Mouse (Mus musculus) heart, adult 11 months (tissue): Measurements from ENCODE around the gene Smok2a.
"Not testable (repeated sequence)": the region's sequence is repeated elsewhere in the genome, so short reads cannot be mapped to it uniquely, and the experiment has no call there.

Source experiments
- DNase-seq: peaks from one replicate; pipeline ENCODE4 v3.0.0; 2022

The Smok2a gene

DNA sequence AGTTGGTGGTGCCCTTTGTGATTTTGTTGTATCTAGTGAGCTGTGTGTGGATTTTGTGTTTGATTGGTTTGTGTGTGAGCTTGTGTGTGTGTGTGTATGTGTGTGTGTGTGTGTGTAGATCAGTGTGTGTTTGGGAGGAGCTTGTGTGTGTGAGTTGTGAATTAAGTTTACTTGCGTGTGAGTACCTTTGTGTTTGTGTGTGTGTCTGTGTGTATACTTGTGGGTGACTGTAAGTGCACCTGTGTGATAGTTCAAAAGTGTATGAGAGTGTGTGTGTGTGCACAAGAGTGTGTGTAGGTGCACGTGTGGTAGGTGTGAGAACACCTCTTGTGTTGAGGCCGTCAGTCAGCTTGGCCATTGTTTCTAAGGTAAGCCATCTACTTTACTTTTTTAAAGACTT, at the start of gene Smok2a:
TSS of gene Smok2a (plus strand) at position 301 of the 400 bp plus-strand sequence.
- no peak for DNase-seq

- peak; percentile 27 for DNase-seq
These were observed 47.4 kb upstream of the Smok2a start for GRCm38 (mm10) chr17:13173578-13173977.

DNA sequence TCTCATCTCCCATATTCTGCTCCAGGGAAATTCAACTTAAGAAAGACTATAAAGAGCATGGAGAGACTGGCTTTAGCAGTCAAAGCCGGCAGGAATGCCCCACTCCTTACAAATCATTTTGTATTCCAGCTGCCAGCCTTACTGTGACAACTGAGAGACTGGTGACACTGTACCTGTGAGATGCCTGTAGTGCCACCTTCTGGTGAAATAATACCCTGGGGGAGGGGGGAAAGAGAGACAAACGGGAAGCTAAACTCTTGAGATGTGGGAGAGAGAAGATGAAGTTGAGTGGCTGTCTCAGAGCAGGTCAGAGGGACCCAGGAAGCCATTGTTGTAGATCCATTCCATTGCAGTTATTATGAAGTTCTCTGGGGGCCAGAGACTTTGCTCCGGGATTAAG, 47.0 kb upstream of the Smok2a start:
- peak; percentile 79 for DNase-seq

DNA sequence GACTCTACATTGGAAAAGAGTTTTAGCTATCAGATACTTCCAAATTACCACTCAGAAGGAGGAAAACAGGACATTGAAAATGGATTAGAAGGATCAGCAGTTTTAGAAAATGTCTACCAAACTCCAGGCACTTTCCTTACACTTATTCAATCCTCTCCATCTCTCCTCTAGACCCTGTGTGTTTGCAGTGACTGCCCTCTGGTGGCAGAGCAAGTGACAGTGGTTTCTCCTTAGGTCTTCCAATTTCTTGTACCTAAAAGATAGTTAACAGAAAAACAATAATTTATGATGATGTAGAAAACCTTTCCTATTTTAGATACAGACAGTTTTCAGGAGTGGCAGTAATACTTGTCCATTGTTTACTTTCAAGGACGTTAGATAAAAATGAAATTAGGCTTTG, 45.4 kb upstream of the Smok2a start:
- DNase-seq = not testable (repeated sequence)

GRCm38 (mm10) chr17:13177796-13178195, 43.2 kb upstream of the Smok2a start:
- peak; percentile 89 for DNase-seq

DNA sequence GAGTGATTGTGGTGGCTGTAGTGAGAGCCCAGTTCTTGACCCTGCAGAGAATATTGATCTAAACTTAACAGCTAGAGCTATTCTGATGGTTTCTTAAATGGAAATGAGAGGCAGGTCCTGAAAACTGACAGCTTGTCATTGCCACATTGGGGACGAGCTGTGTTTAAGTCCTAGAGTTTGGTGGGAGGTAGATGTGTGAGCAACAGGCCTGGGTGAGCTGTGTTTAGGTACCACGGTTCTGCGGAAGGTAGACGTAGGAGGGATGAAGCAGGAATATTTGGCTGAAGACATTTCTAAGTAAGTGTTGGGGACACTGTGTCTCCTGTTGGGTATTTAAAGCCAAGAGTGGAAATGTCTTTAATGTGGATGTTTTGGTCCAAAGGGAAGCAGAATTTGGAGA, 42.0 kb upstream of the Smok2a start:
- DNase-seq = peak; percentile 83

DNA sequence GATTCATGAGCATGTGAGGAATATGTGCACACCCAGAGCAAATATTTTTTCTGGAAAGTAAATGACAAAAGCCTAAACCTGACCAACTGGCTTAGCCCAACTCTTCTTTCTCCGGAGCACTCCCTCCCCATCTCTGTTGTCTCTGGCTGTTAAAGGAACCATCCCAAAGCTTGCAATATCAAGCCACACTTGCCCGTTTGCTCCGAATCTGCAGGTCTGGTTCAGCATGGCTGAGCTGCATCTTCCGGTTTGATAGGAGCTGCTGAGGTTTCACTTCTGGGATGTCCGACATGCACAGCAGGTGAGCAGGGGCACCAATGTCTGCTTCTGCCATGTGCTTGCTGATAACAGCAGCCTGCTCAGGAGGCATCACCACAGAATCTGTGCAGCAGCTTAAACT, 40.5 kb upstream of the Smok2a start:
- DNase-seq = peak; percentile 84

DNA sequence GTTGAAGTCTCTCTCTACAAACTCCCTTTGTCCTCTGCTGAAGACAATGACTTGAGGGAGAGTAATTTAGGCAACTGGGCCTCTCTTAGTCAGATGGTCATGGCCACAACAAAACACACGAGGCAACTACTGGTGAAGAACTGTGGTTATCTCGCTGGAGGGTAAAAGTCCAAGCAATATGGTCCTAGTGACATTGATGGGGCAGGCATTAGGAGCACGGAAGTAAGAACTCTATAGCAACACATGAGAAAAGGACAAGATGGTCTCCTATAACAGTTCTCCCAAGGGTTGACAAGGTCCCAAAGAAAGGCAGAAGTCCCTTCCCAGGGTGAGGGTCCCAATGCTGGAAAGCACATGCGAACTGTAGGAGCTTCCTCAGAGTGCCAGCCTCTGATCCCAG, 38.3 kb upstream of the Smok2a start:
- DNase-seq = not testable (repeated sequence)

DNA sequence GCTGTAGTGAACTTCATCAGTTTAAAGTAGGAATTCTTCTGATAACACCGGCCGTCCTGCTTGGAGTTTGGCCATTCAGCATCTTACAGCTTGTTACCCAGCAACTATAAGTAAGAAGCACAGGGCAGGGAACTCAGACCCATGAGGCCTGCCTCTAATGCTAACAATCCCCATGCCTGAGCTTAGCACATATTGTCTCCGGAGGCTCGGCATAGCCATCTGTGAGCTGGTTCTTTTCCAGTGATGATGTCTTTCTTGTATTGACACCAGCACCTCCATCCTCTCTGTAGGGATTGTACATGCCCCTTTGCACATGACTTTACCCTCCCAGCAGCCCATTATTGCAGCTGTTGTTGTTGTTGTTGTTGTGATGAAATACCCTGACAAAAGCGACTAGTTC, 36.5 kb upstream of the Smok2a start:
- DNase-seq = peak; percentile 83

GRCm38 (mm10) chr17:13186541-13186940, 34.4 kb upstream of the Smok2a start:
- DNase-seq = peak; percentile 86

GRCm38 (mm10) chr17:13187621-13188020, 33.4 kb upstream of the Smok2a start:
- DNase-seq = peak; percentile 88

- peak; percentile 22 for DNase-seq
These were observed 32.1 kb upstream of the Smok2a start for GRCm38 (mm10) chr17:13188846-13189245.

DNA sequence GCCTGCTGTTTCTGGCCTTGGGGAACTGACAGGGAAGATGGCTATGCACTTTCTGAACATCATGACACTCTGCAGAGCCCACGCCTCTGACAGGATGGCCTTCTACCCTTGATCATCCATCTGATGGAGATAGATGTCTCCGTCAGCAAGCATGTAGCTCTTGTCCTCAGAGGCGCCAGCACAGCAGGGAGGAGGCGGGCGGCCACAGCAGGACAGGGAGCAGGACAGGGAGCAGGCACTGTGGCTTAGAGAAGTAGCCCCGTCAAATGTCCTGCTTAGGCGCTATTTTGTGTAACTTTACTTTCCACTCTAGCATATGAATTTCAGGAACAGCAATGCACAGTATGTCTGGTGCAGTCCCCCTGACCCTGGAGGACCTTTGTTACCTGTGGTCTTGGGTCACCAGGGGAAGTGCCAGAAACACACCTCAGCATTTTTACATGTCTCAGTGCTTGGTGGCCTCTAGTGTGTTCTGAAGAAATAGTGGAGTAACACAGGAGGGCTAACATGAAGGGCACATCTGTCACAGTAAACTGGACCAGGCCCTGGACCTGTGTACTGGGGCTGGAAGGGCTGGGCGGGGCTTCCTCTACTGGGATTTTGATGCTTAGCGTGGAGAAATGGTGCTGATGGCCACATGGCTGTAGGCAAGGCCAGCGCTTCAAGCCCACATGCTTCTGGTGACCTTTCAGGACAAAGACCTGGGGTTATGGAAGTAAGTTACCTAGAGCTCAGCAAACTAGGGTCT, 30.0 kb upstream of the Smok2a start:
- DNase-seq = peak; percentile 82

- peak; percentile 91 for DNase-seq
These were observed 24.5 kb upstream of the Smok2a start for GRCm38 (mm10) chr17:13196486-13196885.

DNA sequence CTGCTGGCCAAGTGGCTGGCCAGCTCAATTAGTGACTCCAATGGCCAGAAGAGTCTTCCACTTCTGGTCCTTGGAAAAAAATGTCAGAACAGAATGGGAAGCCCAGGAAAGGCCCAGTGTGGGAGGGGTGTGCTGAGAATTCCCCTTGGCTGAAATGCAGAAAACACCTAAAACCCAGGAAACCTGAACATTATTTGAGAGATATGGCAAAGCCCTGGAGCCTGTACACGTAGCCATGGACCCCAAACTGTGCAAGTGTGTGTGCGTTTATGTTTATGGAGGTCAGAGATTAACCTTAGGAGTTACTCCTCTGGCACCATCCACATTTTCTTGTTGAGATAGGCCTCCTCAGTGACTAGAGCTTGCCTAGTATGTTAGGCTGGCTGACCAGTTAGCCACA, 22.2 kb upstream of the Smok2a start:
- DNase-seq = peak; percentile 83

DNA sequence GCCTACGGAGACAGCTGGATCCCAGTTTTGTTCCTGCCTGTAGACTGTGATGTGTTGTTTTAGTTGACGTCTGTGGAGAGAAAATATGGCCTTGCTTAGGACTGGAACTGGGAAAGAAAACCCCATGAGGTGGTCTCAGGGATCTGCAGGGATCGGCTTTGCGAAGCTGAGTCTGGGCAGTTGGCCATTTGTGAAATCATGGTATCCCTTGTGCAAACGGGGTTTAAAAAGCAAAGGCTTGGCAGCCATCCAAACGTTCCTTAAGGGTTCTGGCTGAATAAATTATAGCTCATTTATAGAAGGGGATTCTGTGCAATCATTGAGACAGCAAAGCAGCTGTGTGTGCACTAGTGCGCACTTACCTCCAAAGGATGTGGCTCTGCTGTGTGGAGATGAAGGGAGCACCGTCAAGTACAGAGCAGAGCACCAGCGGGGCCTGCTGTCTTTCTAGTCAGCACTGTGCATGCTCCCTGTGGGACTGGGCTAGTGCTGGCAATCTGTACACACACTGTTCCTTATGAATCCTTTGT, 21.0 kb upstream of the Smok2a start:
- peak; percentile 85 for DNase-seq

DNA sequence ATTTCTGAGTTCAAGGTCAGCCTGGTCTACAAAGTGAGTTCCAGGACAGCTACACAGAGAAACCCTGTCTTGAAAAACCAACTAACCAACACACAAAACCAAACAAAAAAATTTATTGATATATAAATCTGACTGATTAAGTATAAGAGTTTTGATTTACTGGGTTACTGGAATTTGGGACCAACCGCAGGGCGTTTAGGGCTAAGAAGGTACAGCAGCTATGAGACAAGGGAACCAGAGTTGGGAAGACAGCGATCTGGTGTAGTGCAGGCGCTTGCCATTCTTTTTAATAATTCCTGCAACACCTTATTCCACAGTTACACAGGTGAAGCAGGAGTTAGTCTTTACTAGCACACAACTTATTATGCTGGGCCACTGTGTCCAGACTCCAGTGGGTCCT, 19.4 kb upstream of the Smok2a start:
- DNase-seq = peak; percentile 77

DNA sequence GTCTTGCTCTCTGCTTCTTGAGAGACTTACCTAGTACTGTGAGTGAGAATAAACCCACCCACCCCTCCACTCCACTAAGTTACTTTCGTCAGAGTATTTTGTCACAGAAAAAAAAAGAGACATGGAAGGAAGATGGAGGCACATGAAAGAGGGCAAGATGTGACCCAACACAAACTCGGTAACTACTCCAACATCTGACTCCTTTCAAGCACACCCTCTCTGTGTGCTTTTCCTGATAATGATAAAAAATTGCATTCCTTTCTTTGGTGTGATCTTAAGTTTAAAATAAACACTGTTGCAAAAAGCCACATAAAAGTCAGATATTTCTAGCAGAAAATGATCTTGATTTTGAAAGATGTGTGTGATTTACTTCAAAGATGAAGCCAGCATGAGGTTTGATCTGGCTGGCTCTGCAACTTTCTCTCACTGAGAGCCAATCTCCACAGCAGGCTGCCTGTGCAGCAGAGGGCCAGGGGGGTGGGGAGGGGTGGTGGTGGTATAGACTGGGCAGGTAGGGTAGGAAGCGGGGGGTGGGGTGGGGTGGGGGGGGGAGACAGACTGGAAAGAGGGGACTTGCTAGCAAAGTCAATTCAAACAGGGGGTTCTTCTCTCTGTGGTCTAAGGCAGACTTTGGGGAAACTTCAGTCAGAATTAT, 18.4 kb upstream of the Smok2a start:
- not testable (repeated sequence) for DNase-seq

DNA sequence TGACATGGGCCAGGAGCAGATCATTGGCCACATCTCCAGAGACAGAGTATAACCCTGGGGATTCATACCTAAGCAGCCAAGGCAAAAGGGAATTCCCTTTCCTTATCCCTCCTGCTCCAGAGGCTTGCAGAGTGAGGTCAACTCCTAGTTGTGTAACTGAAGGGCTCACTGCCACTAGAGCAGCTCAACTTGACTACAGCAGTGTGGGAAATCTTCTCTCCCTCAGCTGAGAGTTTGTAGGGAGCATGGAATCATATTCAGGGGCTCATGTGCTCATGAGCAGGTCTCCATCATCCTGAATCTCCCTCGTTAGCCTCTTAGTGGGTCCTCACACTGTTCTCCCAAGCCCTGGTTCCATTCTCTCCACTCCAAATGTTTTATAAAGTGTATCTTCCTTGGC, 15.7 kb upstream of the Smok2a start:
- peak; percentile 90 for DNase-seq

DNA sequence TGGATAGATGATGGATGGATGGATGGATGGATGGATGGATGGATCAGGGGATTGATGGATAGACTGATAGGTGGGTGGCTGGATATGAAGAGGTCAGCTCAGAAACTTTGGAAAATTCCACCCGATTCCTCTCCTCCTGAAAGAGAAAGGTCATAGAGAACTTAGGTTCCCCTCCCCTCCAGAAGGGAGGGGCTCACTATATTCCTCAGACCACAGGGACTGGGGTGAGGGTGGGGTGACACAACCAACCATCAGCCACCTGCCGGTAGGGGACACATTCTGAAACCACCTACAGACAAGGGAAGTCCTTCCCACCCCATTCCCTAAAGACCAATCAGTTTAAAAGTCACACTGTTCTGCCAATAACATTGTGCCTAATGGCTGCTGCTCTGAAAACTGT, 14.5 kb upstream of the Smok2a start:
- DNase-seq = peak; percentile 88

DNA sequence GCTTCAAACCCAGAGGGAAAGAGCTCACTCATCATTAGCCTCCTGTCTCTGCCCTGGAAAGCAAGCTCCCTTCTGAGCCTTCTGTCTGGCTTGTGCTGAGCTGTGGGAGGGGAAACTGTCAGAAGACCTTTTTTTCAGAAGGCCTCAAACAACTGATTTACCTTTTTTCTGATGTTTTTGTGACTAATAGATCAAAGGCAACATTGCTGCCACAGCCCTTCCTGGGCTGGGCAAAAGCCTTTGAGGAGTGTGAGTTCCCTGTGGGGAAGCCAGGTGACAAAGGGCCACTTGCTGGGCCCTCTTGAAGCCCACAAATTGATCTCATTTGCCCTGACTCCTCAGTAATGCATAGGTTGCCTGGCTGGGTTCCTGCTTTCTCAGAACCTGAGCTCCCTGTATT, 12.5 kb upstream of the Smok2a start:
- peak; percentile 88 for DNase-seq

DNA sequence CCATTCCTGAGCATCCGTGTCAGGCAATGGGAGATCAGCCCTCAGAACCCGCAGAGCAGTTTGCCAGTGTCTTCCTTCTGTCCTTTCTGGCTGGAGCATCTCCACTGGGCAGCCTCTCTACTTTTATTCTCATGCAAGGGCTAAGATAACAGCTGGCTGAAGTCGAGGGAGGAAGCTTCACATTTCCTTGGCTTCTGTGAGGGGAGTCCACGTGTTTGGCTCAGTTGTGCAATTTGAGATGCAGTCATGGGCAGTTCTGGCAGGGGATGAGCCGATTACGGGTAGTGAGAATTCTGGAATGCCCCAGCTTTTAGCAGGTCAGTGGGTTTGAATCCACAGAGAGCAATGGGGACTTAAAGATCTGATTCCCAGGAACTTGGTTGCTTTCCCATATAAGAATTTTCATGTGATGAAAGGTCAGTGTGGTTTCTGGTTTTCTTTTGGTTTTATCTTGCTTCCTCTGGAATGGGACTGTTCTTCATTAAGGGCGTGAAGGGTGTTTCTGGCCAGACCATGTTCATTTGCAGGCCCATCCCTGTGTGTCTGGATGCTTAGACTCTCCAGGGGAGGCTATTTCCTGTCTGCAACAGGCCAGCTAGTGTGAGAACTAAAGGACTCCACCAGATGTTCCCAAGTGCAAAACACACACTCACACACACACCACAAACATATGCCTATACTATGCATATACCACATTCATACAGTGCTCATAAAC, 8.7 kb upstream of the Smok2a start:
- DNase-seq = peak; percentile 98

DNA sequence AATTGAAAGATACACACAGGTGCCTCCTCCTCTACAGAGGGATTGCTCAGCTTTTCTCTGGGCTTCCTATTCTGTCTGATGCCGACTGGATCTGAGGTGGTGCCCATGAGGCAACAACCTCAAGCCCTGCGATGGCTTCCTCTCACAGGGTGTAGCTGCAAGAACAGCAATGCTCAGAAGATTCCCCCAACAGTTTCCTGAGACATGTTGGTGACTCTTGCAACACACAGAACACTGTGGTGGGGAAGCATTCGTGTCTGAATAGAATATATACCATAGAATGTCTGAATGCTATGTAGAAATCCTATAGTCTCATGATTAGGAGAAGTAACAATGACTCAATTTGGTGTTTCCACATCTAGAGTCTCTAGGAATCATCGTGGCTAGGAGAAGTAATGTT, 6.8 kb upstream of the Smok2a start:
- no peak for DNase-seq

DNA sequence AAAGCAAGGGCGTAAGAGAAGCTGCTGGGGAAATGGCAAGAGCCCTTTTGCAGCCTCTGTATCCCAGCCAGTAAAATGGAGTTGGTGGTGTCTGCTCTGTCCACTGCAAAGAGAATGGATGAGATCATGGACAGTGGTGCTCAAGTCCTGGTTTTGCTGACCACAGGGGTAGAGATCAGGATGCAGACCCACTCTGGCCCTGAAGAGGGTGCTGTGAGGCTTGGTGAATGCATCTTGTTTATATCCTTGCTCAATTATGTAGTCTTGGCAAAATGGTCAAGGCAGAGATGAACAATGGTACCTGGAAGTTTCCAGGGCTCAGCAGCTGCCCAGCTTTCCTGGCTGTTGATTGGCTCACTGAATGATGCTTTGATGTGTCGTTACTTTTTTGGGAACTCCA, 5.4 kb upstream of the Smok2a start:
- peak; percentile 94 for DNase-seq
